15 mouse cellular contexts compared by ENCODE assay signal in the genomic region with DNA sequence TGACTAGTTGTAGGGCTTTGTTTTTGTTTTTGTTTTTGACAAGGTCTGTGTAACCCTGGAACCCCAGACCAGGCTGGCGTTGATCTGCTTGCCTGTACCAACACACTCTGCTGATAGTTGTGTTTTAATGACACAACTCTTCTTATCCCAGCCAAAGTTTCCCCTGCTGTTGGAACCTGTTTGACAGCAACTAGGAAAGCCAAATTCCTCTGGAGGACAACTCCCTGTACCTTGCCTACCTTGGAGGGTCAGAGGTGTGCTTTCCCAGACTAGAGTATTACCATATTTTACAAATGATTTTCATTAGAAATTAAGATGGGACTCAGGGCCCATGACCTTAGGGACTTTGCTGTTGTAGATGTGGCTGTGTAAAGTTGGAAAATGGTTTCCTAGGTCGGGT. TPM values are rescaled to one million over a fixed set of nuclear protein-coding genes. Genes with fewer than 3 reads are reported as not detected.
A peak's percentile ranks its signal among the peaks of the same experiment; 100 is the strongest.
DNase-seq lines count a peak whose midpoint lies in the region; ATAC-seq and TF ChIP-seq lines count a peak whose summit lies in the region.
"Had no signal": no experiment of that assay in that cellular context is flagged by ENCODE, and none has a peak within 500 bp of the region (broad histone marks: within the 10 kb centered on the region; RNA-seq: fewer than 3 reads in every experiment).

No protein-coding gene starts in this region.

- H3K27me3 ChIP-seq in heart, embryonic 15.5 days, result no peaks in the 10 kb centered on the region
- no peaks in the 10 kb centered on the region for H3K27me3 ChIP-seq in liver, adult 2 months (ENCODE audit: control insufficient read depth, insufficient read depth, low read length)
- no peaks in the 10 kb centered on the region for H3K27me3 ChIP-seq in liver, embryonic 11.5 days (replicated peaks; ENCODE audit: control insufficient read depth, insufficient read depth, low read length)
- H3K27me3 ChIP-seq in E14TG2a.4 (ENCODE audit: insufficient read depth, low read length), result no peaks in the 10 kb centered on the region
- H3K27me3 ChIP-seq in embryonic facial prominence, embryonic 10.5 days (replicated peaks; ENCODE audit: low read depth, poor library complexity, severe bottlenecking), result no peaks in the 10 kb centered on the region
- H3K27me3 ChIP-seq: embryonic facial prominence, embryonic 12.5 days had no signal

- intact Hi-C loops in heart, postnatal 36 days (cut with DNase I), result no loop called here
- intact Hi-C loops in left cerebral cortex, postnatal 10 days (cut with DNase I), result no loop called here

- no peak for DNase-seq in heart, postnatal 36 days
- DNase-seq in liver, adult 2 months (ENCODE audit: extremely low read depth, low read depth, low spot score), result peak; percentile 83
- no peak for DNase-seq in liver, embryonic 11.5 days (ENCODE audit: low spot score)
- DNase-seq in embryonic facial prominence, embryonic 10.5 days (ENCODE audit: low spot score), result no peak
- DNase-seq in left cerebral cortex, postnatal 10 days (ENCODE audit: extremely low spot score in 1 of 2, low spot score in 2 of 2), result no peak
- DNase-seq: adrenal gland, postnatal 25 days; cerebellum, postnatal 36 days; lung, postnatal 14 days; thymus, adult 18-20 months had no signal

- WGBS in heart, embryonic 15.5 days, result 72% methylated on average over 2 of the region's 2 CpGs
- WGBS in liver, adult 2 months, result 28% methylated on average over 2 of the region's 2 CpGs
- 55% methylated on average over 2 of the region's 2 CpGs for WGBS in liver, embryonic 11.5 days
- WGBS in embryonic facial prominence, embryonic 10.5 days, result 70% methylated on average over 2 of the region's 2 CpGs

- TF ChIP-seq CTCF in liver, adult 2 months (IDR thresholded peaks at IDR 0.05; ENCODE audit: low read depth, low read length), result no peak
- TF ChIP-seq CTCF in E14TG2a.4 (conservative IDR thresholded peaks at IDR 0.05; ENCODE audit: low read length), result no peak

- no peak overlapping the region for H3K4me2 ChIP-seq in heart, embryonic 15.5 days
- no peak overlapping the region for H3K4me2 ChIP-seq in liver, embryonic 11.5 days
- H3K4me2 ChIP-seq: embryonic facial prominence, embryonic 12.5 days had no signal

- TF ChIP-seq POLR2A in liver, adult 2 months (IDR thresholded peaks at IDR 0.05; ENCODE audit: extremely low read depth, insufficient read depth, low read length), result no peak

- no peak overlapping the region for H3K9ac ChIP-seq in heart, embryonic 15.5 days
- no peak overlapping the region for H3K9ac ChIP-seq in liver, adult 2 months (ENCODE audit: low read depth, low read length)
- no peak overlapping the region for H3K9ac ChIP-seq in liver, embryonic 11.5 days (ENCODE audit: low read depth, low read length)
- H3K9ac ChIP-seq: embryonic facial prominence, embryonic 12.5 days had no signal

- H3K79me2 ChIP-seq in liver, adult 2 months (ENCODE audit: control insufficient read depth, insufficient read depth, low read length), result peaks cover 23% of the 10 kb centered on the region

- peak overlapping the region; percentile 7; the same call in 1 of the 2 replicates for H3K27ac ChIP-seq in heart, embryonic 15.5 days
- peak overlapping the region; percentile 84 for H3K27ac ChIP-seq in liver, adult 2 months (replicated peaks; ENCODE audit: insufficient read depth, low read depth, low read length)
- no peak overlapping the region for H3K27ac ChIP-seq in liver, embryonic 11.5 days (ENCODE audit: low read depth, low read length)
- H3K27ac ChIP-seq in embryonic facial prominence, embryonic 10.5 days (replicated peaks), result peak overlapping the region; percentile 57

- H3K36me3 ChIP-seq in heart, embryonic 15.5 days, result no peaks in the 10 kb centered on the region
- no peaks in the 10 kb centered on the region for H3K36me3 ChIP-seq in liver, adult 2 months (ENCODE audit: control insufficient read depth, insufficient read depth, low read length)
- H3K36me3 ChIP-seq in liver, embryonic 11.5 days (ENCODE audit: control insufficient read depth, insufficient read depth, low read length), result no peaks in the 10 kb centered on the region
- peaks cover 15% of the 10 kb centered on the region for H3K36me3 ChIP-seq in E14TG2a.4 (ENCODE audit: insufficient read depth, low read length)
- no peaks in the 10 kb centered on the region for H3K36me3 ChIP-seq in embryonic facial prominence, embryonic 10.5 days (replicated peaks)
- H3K36me3 ChIP-seq: embryonic facial prominence, embryonic 12.5 days had no signal

- H3K9me3 ChIP-seq in heart, embryonic 15.5 days (replicated peaks), result no peaks in the 10 kb centered on the region
- no peaks in the 10 kb centered on the region for H3K9me3 ChIP-seq in liver, embryonic 11.5 days (ENCODE audit: control insufficient read depth, low read length)
- 0 out of 2 replicates have a peak, but pooled peaks cover 2% of the 10 kb centered on the region for H3K9me3 ChIP-seq in E14TG2a.4 (ENCODE audit: low read length)
- H3K9me3 ChIP-seq in embryonic facial prominence, embryonic 10.5 days, result no peaks in the 10 kb centered on the region
- H3K9me3 ChIP-seq: embryonic facial prominence, embryonic 12.5 days had no signal

- peaks cover 38% of the 10 kb centered on the region for H3K4me1 ChIP-seq in heart, embryonic 15.5 days (replicated peaks)
- peaks cover 32% of the 10 kb centered on the region for H3K4me1 ChIP-seq in liver, adult 2 months (ENCODE audit: control insufficient read depth, insufficient read depth, low read length)
- H3K4me1 ChIP-seq in liver, embryonic 11.5 days (replicated peaks; ENCODE audit: control insufficient read depth, insufficient read depth, low read length), result peaks cover 35% of the 10 kb centered on the region
- peaks cover 89% of the 10 kb centered on the region for H3K4me1 ChIP-seq in E14TG2a.4 (replicated peaks; ENCODE audit: low read depth, low read length)
- H3K4me1 ChIP-seq in embryonic facial prominence, embryonic 10.5 days, result peaks cover 42% of the 10 kb centered on the region

- ATAC-seq in heart, embryonic 15.5 days (replicated peaks; ENCODE audit: insufficient number of reproducible peaks, insufficient read depth, low FRiP score, low read depth), result no peak
- no peak for ATAC-seq in liver, embryonic 11.5 days (replicated peaks; ENCODE audit: low FRiP score)
- ATAC-seq: intestine, embryonic 16.5 days had no signal

- no peak overlapping the region for H3K4me3 ChIP-seq in heart, embryonic 15.5 days
- no peak overlapping the region for H3K4me3 ChIP-seq in liver, adult 2 months (ENCODE audit: insufficient read depth, low read depth, low read length)
- H3K4me3 ChIP-seq in liver, embryonic 11.5 days (ENCODE audit: low read depth, low read length), result no peak overlapping the region
- peak overlapping the region; percentile 32; the same call in 1 of the 2 replicates for H3K4me3 ChIP-seq in E14TG2a.4 (replicated peaks; ENCODE audit: low read length)
- no peak overlapping the region for H3K4me3 ChIP-seq in embryonic facial prominence, embryonic 10.5 days
- H3K4me3 ChIP-seq: embryonic facial prominence, embryonic 12.5 days; left cerebral cortex, adult 2 months; myocyte had no signal

RNA-seq across cellular contexts. Expression of a gene that starts 9.3 kb away (rescaled TPM):
- polyA plus RNA-seq in heart, embryonic 15.5 days (2015; fragmentation: Nextera tagmentation; extraction: Ambion mirVana), result 8.7 and 11.0 TPM in 2 replicates
- 10 to 100 TPM; 23.0 to 27.1 TPM for total RNA-seq in heart, postnatal 36 days (2021)
- 11.5 and 14.8 TPM in 2 replicates for total RNA-seq in liver, adult 2 months (2014; rRNA removed)
- 8.2 and 13.6 TPM in 2 replicates for polyA plus RNA-seq in liver, adult 2 months (2012; rRNA removed)
- polyA plus RNA-seq in liver, embryonic 11.5 days (2014; fragmentation: Nextera tagmentation; extraction: Ambion mirVana), result 15.2 and 16.6 TPM in 2 replicates
- 16.0 TPM in 2 replicates for polyA plus RNA-seq in embryonic facial prominence, embryonic 10.5 days (2016; fragmentation: Nextera tagmentation; extraction: Ambion mirVana)
- 10 to 100 TPM; 31.7 to 34.3 TPM for total RNA-seq in left cerebral cortex, postnatal 10 days (2021)
